Mouse (Mus musculus): ENCODE results near the gene Dclre1a. TPM values are rescaled to one million over a fixed set of nuclear protein-coding genes. Genes with fewer than 3 reads are reported as not detected.

Gene Dclre1a
- polyA plus RNA-seq, 1 experiment from 2014 or later: 18.5 TPM

GRCm38 (mm10) chr19:56565358-56565757, 17.3 kb upstream of the Dclre1a start:
- Histone ChIP-seq H3K9me3 (ENCODE audit: control insufficient read depth, low read length) (no peaks in the 10 kb centered on the region), H3K4me1 (ENCODE audit: control insufficient read depth, insufficient read depth, low read length) (no peaks in the 10 kb centered on the region), H3K36me3 (ENCODE audit: control insufficient read depth, insufficient read depth, low read length) (peaks cover 2% of the 10 kb centered on the region; the same call in 1 of the 2 replicates), H3K27ac (replicated peaks; ENCODE audit: low read depth, low read length) (no peak overlapping the region), H3K27me3 (ENCODE audit: control insufficient read depth, insufficient read depth, low read length) (no peaks in the 10 kb centered on the region), H3K4me3 (ENCODE audit: low read depth, low read length) (no peak overlapping the region), H3K9ac (ENCODE audit: low read length) (no peak overlapping the region), H3K4me2 (ENCODE audit: low read depth, severe bottlenecking) (no peak overlapping the region)
- DNase-seq (ENCODE audit: low spot score) (no peak), ATAC-seq (ENCODE audit: insufficient number of reproducible peaks, low FRiP score, low TSS enrichment, low read depth) (no peak)
- 68% methylated on average over 6 of the region's 6 CpGs for WGBS

- H3K4me3 ChIP-seq (ENCODE audit: low read depth, low read length): no peak overlapping the region
- H3K27ac ChIP-seq (replicated peaks; ENCODE audit: low read depth, low read length): no peak overlapping the region
- H3K27me3 ChIP-seq (ENCODE audit: control insufficient read depth, insufficient read depth, low read length): no peaks in the 10 kb centered on the region
- DNase-seq (ENCODE audit: low spot score): no peak
- H3K4me2 ChIP-seq (ENCODE audit: low read depth, severe bottlenecking): no peak overlapping the region
- peaks cover 4% of the 10 kb centered on the region; the same call in 1 of the 2 replicates for H3K36me3 ChIP-seq (ENCODE audit: control insufficient read depth, insufficient read depth, low read length)
- WGBS: 86% methylated on average over 3 of the region's 3 CpGs
- ATAC-seq (ENCODE audit: insufficient number of reproducible peaks, low FRiP score, low TSS enrichment, low read depth): no peak
- H3K9me3 ChIP-seq (ENCODE audit: control insufficient read depth, low read length): no peaks in the 10 kb centered on the region
- no peaks in the 10 kb centered on the region for H3K4me1 ChIP-seq (ENCODE audit: control insufficient read depth, insufficient read depth, low read length)
- H3K9ac ChIP-seq (ENCODE audit: low read length): no peak overlapping the region
Measured at GRCm38 (mm10) chr19:56563469-56563868, 15.4 kb upstream of the Dclre1a start.

DNA sequence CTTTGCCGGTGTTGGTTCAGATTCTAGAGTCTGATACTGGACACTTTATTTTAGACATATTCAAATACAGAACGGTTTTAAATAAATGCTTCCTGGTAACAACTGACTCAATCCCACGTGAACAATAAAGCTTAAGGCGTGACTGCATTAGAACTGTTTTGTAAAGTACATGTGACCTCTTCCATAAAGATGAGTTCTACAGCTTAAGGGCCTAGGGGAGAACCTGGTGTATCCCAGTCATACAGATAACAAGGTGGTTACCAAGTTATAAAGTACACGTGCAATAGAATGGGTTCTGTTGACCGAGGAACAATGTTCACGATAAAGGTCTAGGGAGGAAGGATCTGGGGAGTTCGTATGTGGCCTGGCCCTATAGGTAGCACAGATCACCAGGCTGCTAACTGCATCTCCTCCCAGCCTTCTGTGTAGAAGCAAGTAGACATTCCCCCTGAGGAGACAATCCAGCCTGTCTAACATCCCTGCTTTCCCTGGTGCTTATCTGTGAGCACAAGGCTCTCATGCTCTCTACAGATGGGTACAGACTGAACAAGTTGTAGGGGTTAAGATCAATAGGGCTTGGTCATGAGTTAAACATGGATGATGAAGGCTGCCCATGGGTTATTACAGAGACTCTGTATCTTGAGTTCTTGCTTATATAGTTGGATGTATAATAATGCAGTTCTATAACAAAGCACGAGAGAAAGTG, 14.6 kb upstream of the Dclre1a start:
- H3K9me3 ChIP-seq (ENCODE audit: control insufficient read depth, low read length): no peaks in the 10 kb centered on the region

DNA sequence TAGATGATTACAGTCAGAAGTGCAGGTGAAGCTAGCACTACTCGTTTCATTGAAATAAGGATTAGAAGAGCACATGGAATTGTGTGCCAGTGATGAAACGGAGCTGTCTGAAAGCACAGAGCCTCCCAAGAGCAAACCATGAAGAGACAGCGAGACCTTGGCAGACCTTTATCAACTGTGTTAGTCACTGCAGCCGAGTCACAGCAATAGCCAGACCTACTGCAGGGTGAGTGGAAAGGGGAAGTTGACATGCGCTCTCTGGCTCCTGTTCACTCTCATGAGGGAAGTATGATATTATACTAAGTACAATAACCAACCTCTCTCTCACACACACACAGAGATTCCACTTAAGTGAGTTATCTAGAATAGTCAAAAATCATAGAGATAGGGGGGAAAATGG, 8.0 kb upstream of the Dclre1a start:
- Histone ChIP-seq H3K4me2 (ENCODE audit: low read depth, severe bottlenecking) (no peak overlapping the region), H3K27ac (replicated peaks; ENCODE audit: low read depth, low read length) (no peak overlapping the region), H3K36me3 (ENCODE audit: control insufficient read depth, insufficient read depth, low read length) (peaks cover 20% of the 10 kb centered on the region), H3K4me3 (ENCODE audit: low read depth, low read length) (no peak overlapping the region), H3K9ac (ENCODE audit: low read length) (no peak overlapping the region), H3K4me1 (ENCODE audit: control insufficient read depth, insufficient read depth, low read length) (no peaks in the 10 kb centered on the region), H3K9me3 (ENCODE audit: control insufficient read depth, low read length) (no peaks in the 10 kb centered on the region), H3K27me3 (ENCODE audit: control insufficient read depth, insufficient read depth, low read length) (no peaks in the 10 kb centered on the region)
- DNase-seq (ENCODE audit: low spot score) (no peak), ATAC-seq (ENCODE audit: insufficient number of reproducible peaks, low FRiP score, low TSS enrichment, low read depth) (no peak)
- WGBS: 85% methylated on average over 5 of the region's 5 CpGs

More for the DNA sequence above, 14.6 kb upstream of the Dclre1a start:
- peaks cover 4% of the 10 kb centered on the region; the same call in 1 of the 2 replicates for H3K36me3 ChIP-seq (ENCODE audit: control insufficient read depth, insufficient read depth, low read length)
- ATAC-seq (ENCODE audit: insufficient number of reproducible peaks, low FRiP score, low TSS enrichment, low read depth): no peak
- no peaks in the 10 kb centered on the region for H3K27me3 ChIP-seq (ENCODE audit: control insufficient read depth, insufficient read depth, low read length)
- WGBS: 95% methylated on average over 9 of the region's 9 CpGs
- H3K4me2 ChIP-seq (ENCODE audit: low read depth, severe bottlenecking): no peak overlapping the region
- DNase-seq (ENCODE audit: low spot score): no peak
- no peaks in the 10 kb centered on the region for H3K4me1 ChIP-seq (ENCODE audit: control insufficient read depth, insufficient read depth, low read length)
- H3K27ac ChIP-seq (replicated peaks; ENCODE audit: low read depth, low read length): no peak overlapping the region
- H3K4me3 ChIP-seq (ENCODE audit: low read depth, low read length): no peak overlapping the region
- H3K9ac ChIP-seq (ENCODE audit: low read length): no peak overlapping the region

DNA sequence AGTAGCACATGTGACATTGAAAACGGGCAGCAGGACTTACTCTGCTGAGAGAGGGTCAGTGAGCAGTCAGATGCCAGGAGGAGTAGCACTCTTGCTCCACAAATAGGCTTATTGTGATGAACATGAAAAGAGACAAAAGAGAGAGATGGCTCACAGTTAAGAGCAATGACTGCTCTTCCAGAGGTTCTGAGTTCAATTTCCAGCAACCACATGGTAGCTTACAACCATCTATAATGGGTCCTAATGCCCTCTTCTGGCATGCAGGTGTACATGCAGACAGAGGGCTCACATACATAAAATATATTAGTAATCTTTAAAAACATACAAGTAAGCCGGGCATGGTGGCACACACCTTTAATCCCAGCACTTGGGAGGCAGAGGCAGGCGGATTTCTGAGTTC, 5.2 kb upstream of the Dclre1a start:
- Histone ChIP-seq H3K9ac (ENCODE audit: low read length) (no peak overlapping the region), H3K27ac (replicated peaks; ENCODE audit: low read depth, low read length) (no peak overlapping the region), H3K9me3 (ENCODE audit: control insufficient read depth, low read length) (no peaks in the 10 kb centered on the region), H3K27me3 (ENCODE audit: control insufficient read depth, insufficient read depth, low read length) (no peaks in the 10 kb centered on the region), H3K4me1 (ENCODE audit: control insufficient read depth, insufficient read depth, low read length) (0 out of 2 replicates have a peak, but pooled peaks cover 2% of the 10 kb centered on the region), H3K4me3 (ENCODE audit: low read depth, low read length) (no peak overlapping the region), H3K36me3 (ENCODE audit: control insufficient read depth, insufficient read depth, low read length) (peaks cover 18% of the 10 kb centered on the region; the same call in 1 of the 2 replicates), H3K4me2 (ENCODE audit: low read depth, severe bottlenecking) (no peak overlapping the region)
- no peak for DNase-seq (ENCODE audit: low spot score)
- WGBS: 93% methylated on average over 3 of the region's 3 CpGs
- ATAC-seq (ENCODE audit: insufficient number of reproducible peaks, low FRiP score, low TSS enrichment, low read depth): no peak

- no peak for DNase-seq (ENCODE audit: low spot score)
- 24% methylated on average over 18 of the region's 18 CpGs for WGBS
- H3K36me3 ChIP-seq (ENCODE audit: control insufficient read depth, insufficient read depth, low read length): peaks cover 13% of the 10 kb centered on the region; the same call in 1 of the 2 replicates
- no peaks in the 10 kb centered on the region for H3K27me3 ChIP-seq (ENCODE audit: control insufficient read depth, insufficient read depth, low read length)
- H3K4me2 ChIP-seq (ENCODE audit: low read depth, severe bottlenecking): peak overlapping the region; percentile 76
- H3K9ac ChIP-seq (ENCODE audit: low read length): peak overlapping the region; percentile 98
- ATAC-seq (ENCODE audit: insufficient number of reproducible peaks, low FRiP score, low TSS enrichment, low read depth): 0 out of 2 replicates have a peak, but pooled peaks have one; percentile 5
- H3K4me3 ChIP-seq (ENCODE audit: low read depth, low read length): peak overlapping the region; percentile 95
- H3K27ac ChIP-seq (replicated peaks; ENCODE audit: low read depth, low read length): peak overlapping the region; percentile 93
- H3K9me3 ChIP-seq (ENCODE audit: control insufficient read depth, low read length): no peaks in the 10 kb centered on the region
- H3K4me1 ChIP-seq (ENCODE audit: control insufficient read depth, insufficient read depth, low read length): peaks cover 7% of the 10 kb centered on the region; the same call in 1 of the 2 replicates
Measured at GRCm38 (mm10) chr19:56549033-56549680, 1.1 kb upstream of the Dclre1a start.

- ATAC-seq (ENCODE audit: insufficient number of reproducible peaks, low FRiP score, low TSS enrichment, low read depth) (peak; percentile 90), DNase-seq (ENCODE audit: low spot score) (peak; percentile 92)
- H3K27ac ChIP-seq (replicated peaks; ENCODE audit: low read depth, low read length): peak within 1 kb of the TSS; percentile 93
- H3K36me3 ChIP-seq (ENCODE audit: control insufficient read depth, insufficient read depth, low read length): peaks cover 13% of the 10 kb centered on the region; the same call in 1 of the 2 replicates
- peaks cover 7% of the 10 kb centered on the region; the same call in 1 of the 2 replicates for H3K4me1 ChIP-seq (ENCODE audit: control insufficient read depth, insufficient read depth, low read length)
- H3K4me2 ChIP-seq (ENCODE audit: low read depth, severe bottlenecking): peak within 1 kb of the TSS; percentile 76
- H3K27me3 ChIP-seq (ENCODE audit: control insufficient read depth, insufficient read depth, low read length): no peaks in the 10 kb centered on the region
- no peaks in the 10 kb centered on the region for H3K9me3 ChIP-seq (ENCODE audit: control insufficient read depth, low read length)
- peak within 1 kb of the TSS; percentile 95 for H3K4me3 ChIP-seq (ENCODE audit: low read depth, low read length)
- WGBS: under 1% methylated on average over 64 of the region's 69 CpGs
- peak within 1 kb of the TSS; percentile 98 for H3K9ac ChIP-seq (ENCODE audit: low read length)
Measured at GRCm38 (mm10) chr19:56548230-56549032, 409 bp upstream of the Dclre1a start, which contains the start of gene Nhlrc2. Gene Nhlrc2 (plus strand): TSS chr19:56548261.

DNA sequence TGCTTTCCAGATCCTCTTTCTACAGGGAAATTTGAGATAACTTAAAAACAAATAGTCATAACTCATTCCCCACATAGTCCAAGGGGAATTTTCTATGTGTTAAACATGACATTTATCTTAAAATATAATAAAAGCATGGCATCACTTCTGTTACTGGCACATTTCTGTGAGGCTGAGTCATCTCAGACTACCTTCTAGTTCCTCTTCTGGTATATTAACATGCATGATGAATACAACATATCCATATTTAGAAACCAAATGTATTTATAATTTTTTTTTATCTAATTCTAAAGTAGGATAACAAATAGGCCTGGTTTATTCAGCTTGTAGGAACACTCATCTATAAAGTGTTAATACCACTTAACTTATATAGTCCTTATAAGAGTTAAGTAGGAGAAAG, 2.0 kb downstream of the Dclre1a start:
- ATAC-seq (ENCODE audit: insufficient number of reproducible peaks, low FRiP score, low TSS enrichment, low read depth): no peak
- H3K4me1 ChIP-seq (ENCODE audit: control insufficient read depth, insufficient read depth, low read length): peaks cover 7% of the 10 kb centered on the region; the same call in 1 of the 2 replicates

More for the DNA sequence above, 2.0 kb downstream of the Dclre1a start:
- H3K9ac ChIP-seq (ENCODE audit: low read length): no peak overlapping the region
- no peak for DNase-seq (ENCODE audit: low spot score)
- H3K27ac ChIP-seq (replicated peaks; ENCODE audit: low read depth, low read length): no peak overlapping the region
- H3K27me3 ChIP-seq (ENCODE audit: control insufficient read depth, insufficient read depth, low read length): no peaks in the 10 kb centered on the region
- H3K4me2 ChIP-seq (ENCODE audit: low read depth, severe bottlenecking): no peak overlapping the region
- H3K9me3 ChIP-seq (ENCODE audit: control insufficient read depth, low read length): no peaks in the 10 kb centered on the region
- H3K4me3 ChIP-seq (ENCODE audit: low read depth, low read length): no peak overlapping the region
- H3K36me3 ChIP-seq (ENCODE audit: control insufficient read depth, insufficient read depth, low read length): peaks cover 5% of the 10 kb centered on the region; the same call in 1 of the 2 replicates
